Comparison of ENCODE assay signal across 8 mouse cellular contexts in genomic region chr13:107890866-107891821, GRCm38 (mm10).
DNase-seq lines count a peak whose midpoint lies in the region; ATAC-seq and TF ChIP-seq lines count a peak whose summit lies in the region.

No protein-coding gene starts in this region.

- TF ChIP-seq POLR2A in bone marrow, adult 2 months (IDR thresholded peaks at IDR 0.05; ENCODE audit: borderline replicate concordance, control insufficient read depth, low read depth, low read length), result no peak
- no peak; the same call in none of the 2 replicates for TF ChIP-seq POLR2A in testis, adult 2 months (IDR thresholded peaks at IDR 0.05; ENCODE audit: control insufficient read depth, low read depth, low read length)

- H3K27me3 ChIP-seq in heart, embryonic 13.5 days (replicated peaks), result peaks cover 39% of the 10 kb centered on the region
- H3K27me3 ChIP-seq in liver, embryonic 14.5 days (ENCODE audit: control insufficient read depth, insufficient read depth, low read length), result peaks cover 73% of the 10 kb centered on the region
- no peaks in the 10 kb centered on the region; the same call in 1 of the 2 replicates for H3K27me3 ChIP-seq in testis, adult 2 months (ENCODE audit: control insufficient read depth, insufficient read depth, low read length)

- no peak for TF ChIP-seq EP300 in liver, embryonic 14.5 days (IDR thresholded peaks at IDR 0.05; ENCODE audit: low read depth)

- TF ChIP-seq CTCF in bone marrow, adult 2 months (IDR thresholded peaks at IDR 0.05; ENCODE audit: control insufficient read depth, insufficient read depth, low read length), result no peak
- TF ChIP-seq CTCF in liver, embryonic 14.5 days (IDR thresholded peaks at IDR 0.05; ENCODE audit: low read depth), result 0 out of 2 replicates have a peak, but pooled peaks have one; percentile 22
- TF ChIP-seq CTCF in testis, adult 2 months (IDR thresholded peaks at IDR 0.05; ENCODE audit: control insufficient read depth, insufficient read depth, insufficient replicate concordance, low read depth, low read length), result no peak

- H3K4me1 ChIP-seq in bone marrow, adult 2 months (ENCODE audit: control insufficient read depth, insufficient read depth, low read length), result no peaks in the 10 kb centered on the region
- peaks cover 30% of the 10 kb centered on the region for H3K4me1 ChIP-seq in heart, embryonic 13.5 days
- H3K4me1 ChIP-seq in liver, embryonic 14.5 days (replicated peaks; ENCODE audit: control insufficient read depth in 2 of 2, insufficient read depth in 2 of 2, low read length in 1 of 2), result peaks cover 0 to 4% of the 10 kb centered on the region in 2 experiments; a peak in 1 of 4 replicates
- peaks cover 11% of the 10 kb centered on the region for H3K4me1 ChIP-seq in testis, adult 2 months (ENCODE audit: control insufficient read depth, insufficient read depth, low read length)

- WGBS in bone marrow, adult 2 months, result under 1% methylated on average over 95 of the region's 95 CpGs
- WGBS in heart, embryonic 13.5 days, result under 1% methylated on average over 95 of the region's 95 CpGs
- WGBS in liver, embryonic 14.5 days (ENCODE audit: insufficient replicate concordance), result under 1% methylated on average over 90 of the region's 95 CpGs

- ATAC-seq in heart, embryonic 13.5 days (ENCODE audit: extremely low read depth, insufficient number of reproducible peaks, low FRiP score, low TSS enrichment), result 0 out of 2 replicates have a peak, but pooled peaks have one; percentile 2
- peak; percentile 13; the same call in 1 of the 2 replicates for ATAC-seq in liver, embryonic 14.5 days (ENCODE audit: insufficient read depth)

- H3K4me2 ChIP-seq in heart, embryonic 13.5 days, result peak overlapping the region; percentile 79
- peak overlapping the region; percentile 73 for H3K4me2 ChIP-seq in liver, embryonic 14.5 days (ENCODE audit: low read depth)

- peak overlapping the region; percentile 99 for H3K27ac ChIP-seq in bone marrow, adult 2 months (ENCODE audit: control insufficient read depth, insufficient read depth, low read depth, low read length, poor library complexity)
- peak overlapping the region; percentile 94 for H3K27ac ChIP-seq in heart, embryonic 13.5 days (replicated peaks)
- no peak overlapping the region for H3K27ac ChIP-seq in liver, embryonic 14.5 days
- peak overlapping the region; percentile 96 for H3K27ac ChIP-seq in testis, adult 2 months (ENCODE audit: control insufficient read depth, insufficient read depth, low read depth, low read length)

- H3K9me3 ChIP-seq in heart, embryonic 13.5 days, result no peaks in the 10 kb centered on the region
- no peaks in the 10 kb centered on the region for H3K9me3 ChIP-seq in liver, embryonic 14.5 days (ENCODE audit: control insufficient read depth, low read length)

- peak overlapping the region; percentile 84 for H3K9ac ChIP-seq in heart, embryonic 13.5 days
- no peak overlapping the region; the same call in 1 of the 2 replicates for H3K9ac ChIP-seq in liver, embryonic 14.5 days (replicated peaks)

- H3K4me3 ChIP-seq in bone marrow, adult 2 months (replicated peaks; ENCODE audit: control insufficient read depth, low read depth, low read length), result peak overlapping the region; percentile 78
- H3K4me3 ChIP-seq in heart, embryonic 13.5 days, result peak overlapping the region; percentile 89
- H3K4me3 ChIP-seq in liver, embryonic 14.5 days (ENCODE audit: insufficient read depth in 1 of 2, low read depth in 2 of 2, low read length in 2 of 2), result peak overlapping the region; percentile 54 to 74
- peak overlapping the region; percentile 99 for H3K4me3 ChIP-seq in testis, adult 2 months (ENCODE audit: control insufficient read depth, low read depth, low read length)

- DNase-seq in A20 (ENCODE audit: low read depth, low spot score), result peak; percentile 56
- peak; percentile 44 for DNase-seq in fibroblast of lung, adult 2 months (ENCODE audit: low read depth)
- peak; percentile 85 for DNase-seq in kidney, postnatal 10 days
- no peak for DNase-seq in liver, embryonic 14.5 days (ENCODE audit: low read depth in 3 of 3, low spot score in 3 of 3)
- DNase-seq in natural killer cell, adult 2 months (ENCODE audit: low spot score in 2 of 2), result peak; percentile 45 to 49

- H3K36me3 ChIP-seq in heart, embryonic 13.5 days, result no peaks in the 10 kb centered on the region
- no peaks in the 10 kb centered on the region for H3K36me3 ChIP-seq in liver, embryonic 14.5 days (replicated peaks; ENCODE audit: control insufficient read depth, insufficient read depth, low read depth)
- H3K36me3 ChIP-seq in testis, adult 2 months (ENCODE audit: control insufficient read depth, insufficient read depth, low read length), result no peaks in the 10 kb centered on the region

Comparison
In these comparisons a context has a peak if more than half of its experiments do, and no peak if none do; other contexts are left out.
1. DNase-seq: peak in A20 (single experiment), fibroblast of lung, adult 2 months (single experiment), kidney, postnatal 10 days (single experiment) and natural killer cell, adult 2 months (2 of 2); none in liver, embryonic 14.5 days (0 of 3).
2. Peak in every context shown above with its lines, with median percentiles within 50 percentile points of each other: H3K4me3 ChIP-seq.